In the genomic region with DNA sequence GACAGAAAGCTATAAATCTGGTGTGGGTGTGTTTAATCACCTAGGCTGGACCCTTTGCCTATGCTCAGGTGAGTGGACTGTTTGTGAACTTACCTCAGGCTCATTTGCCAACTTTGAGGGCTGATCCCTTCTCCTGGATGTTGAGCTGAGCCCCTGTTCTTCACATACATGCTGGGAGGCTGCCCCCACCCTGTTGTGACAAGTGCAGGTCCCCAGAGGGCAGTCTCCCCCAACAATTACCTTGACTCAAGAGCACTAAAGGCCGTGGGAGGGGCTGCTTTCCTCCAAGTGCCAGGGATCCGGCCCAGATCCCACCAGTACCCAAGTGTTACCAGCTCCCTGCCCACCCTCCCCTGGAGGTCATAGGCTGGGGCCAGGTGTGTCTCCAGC, we compare ENCODE assay signal across 12 mouse cellular contexts. TPM values are rescaled to one million over a fixed set of nuclear protein-coding genes. Genes with fewer than 3 reads are reported as not detected.
A peak's percentile ranks its signal among the peaks of the same experiment; 100 is the strongest.
DNase-seq lines count a peak whose midpoint lies in the region; ATAC-seq and TF ChIP-seq lines count a peak whose summit lies in the region.
"Had no signal": no experiment of that assay in that cellular context is flagged by ENCODE, and none has a peak within 500 bp of the region (broad histone marks: within the 10 kb centered on the region; RNA-seq: fewer than 3 reads in every experiment).

No protein-coding gene starts in this region.

- no peaks in the 10 kb centered on the region for H3K9me3 ChIP-seq in midbrain, embryonic 11.5 days (ENCODE audit: control insufficient read depth, low read length)
- H3K9me3 ChIP-seq: embryonic facial prominence, embryonic 12.5 days; heart, embryonic 12.5 days; liver, embryonic 15.5 days had no signal

- WGBS in thymus, adult 2 months, result 13% methylated on average over 2 of the region's 2 CpGs
- 43% methylated on average over 2 of the region's 2 CpGs for WGBS in midbrain, embryonic 11.5 days

- H3K9ac ChIP-seq in midbrain, embryonic 11.5 days (ENCODE audit: low read length), result no peak overlapping the region
- H3K9ac ChIP-seq: embryonic facial prominence, embryonic 12.5 days; heart, embryonic 12.5 days; liver, embryonic 15.5 days had no signal

- H3K27me3 ChIP-seq in thymus, adult 2 months (ENCODE audit: control insufficient read depth, insufficient read depth, low read length), result peaks cover 5% of the 10 kb centered on the region; the same call in 1 of the 2 replicates
- peaks cover 10% of the 10 kb centered on the region for H3K27me3 ChIP-seq in midbrain, embryonic 11.5 days (ENCODE audit: control insufficient read depth, insufficient read depth, low read length)

- peak; percentile 16; the same call in 1 of the 2 replicates for TF ChIP-seq CTCF in gastrocnemius, adult 2 months (IDR thresholded peaks at IDR 0.05)
- no peak; the same call in 1 of the 2 replicates for TF ChIP-seq CTCF in thymus, adult 2 months (IDR thresholded peaks at IDR 0.05; ENCODE audit: borderline replicate concordance, control insufficient read depth, extremely low read depth, insufficient read depth, low read length, poor library complexity)

- 0 out of 2 replicates have a peak, but pooled peaks cover 8% of the 10 kb centered on the region for H3K4me1 ChIP-seq in thymus, adult 2 months (replicated peaks; ENCODE audit: control insufficient read depth, insufficient read depth, low read length)
- H3K4me1 ChIP-seq in midbrain, embryonic 11.5 days (ENCODE audit: control insufficient read depth, insufficient read depth, low read length), result peaks cover 18% of the 10 kb centered on the region

- no peak for TF ChIP-seq POLR2A in thymus, adult 2 months (IDR thresholded peaks at IDR 0.05; ENCODE audit: control insufficient read depth, extremely low read depth, insufficient read depth, low read length, poor library complexity)

- ATAC-seq in midbrain, embryonic 11.5 days (ENCODE audit: low FRiP score), result no peak

- H3K36me3 ChIP-seq in thymus, adult 2 months (ENCODE audit: control insufficient read depth, insufficient read depth, low read length), result peaks cover 19% of the 10 kb centered on the region
- H3K36me3 ChIP-seq in midbrain, embryonic 11.5 days (ENCODE audit: control insufficient read depth, insufficient read depth, low read length), result peaks cover 12% of the 10 kb centered on the region

- intact Hi-C loops in gastrocnemius, adult 2 months (cut with DNase I), result no loop called here

- H3K4me3 ChIP-seq in gastrocnemius, adult 2 months, result no peak overlapping the region
- H3K4me3 ChIP-seq in thymus, adult 2 months (ENCODE audit: control insufficient read depth, insufficient read depth, low read length), result no peak overlapping the region
- H3K4me3 ChIP-seq in midbrain, embryonic 11.5 days (ENCODE audit: low read depth, low read length), result no peak overlapping the region
- H3K4me3 ChIP-seq: embryonic facial prominence, embryonic 12.5 days; heart, embryonic 12.5 days; liver, embryonic 15.5 days had no signal

- no peak overlapping the region for H3K27ac ChIP-seq in gastrocnemius, adult 2 months
- no peak overlapping the region for H3K27ac ChIP-seq in thymus, adult 2 months (ENCODE audit: control insufficient read depth, insufficient read depth, low read length)
- H3K27ac ChIP-seq in midbrain, embryonic 11.5 days (ENCODE audit: low read depth, low read length), result peak overlapping the region; percentile 44
- H3K27ac ChIP-seq: embryonic facial prominence, embryonic 12.5 days; liver, embryonic 15.5 days had no signal

- no peak overlapping the region for H3K4me2 ChIP-seq in midbrain, embryonic 11.5 days
- H3K4me2 ChIP-seq: embryonic facial prominence, embryonic 12.5 days; heart, embryonic 12.5 days; liver, embryonic 15.5 days had no signal

- DNase-seq in gastrocnemius, adult 2 months, result no peak
- DNase-seq in gastrocnemius, adult 18-20 months (ENCODE audit: low spot score), result no peak
- DNase-seq in thymus, adult 2 months, result peak; percentile 51
- no peak for DNase-seq in thymus, adult 18-20 months
- no peak for DNase-seq in midbrain, embryonic 11.5 days (ENCODE audit: low spot score, missing footprints)
- no peak for DNase-seq in adrenal gland, postnatal 25 days
- DNase-seq in urinary bladder, adult 18-20 months (ENCODE audit: low spot score in 2 of 2), result no peak
- DNase-seq in cerebellum, postnatal 14 days, result no peak
- DNase-seq: adrenal gland, postnatal 36 days had no signal

RNA-seq across cellular contexts. Expression of a gene that starts 2.5 kb away (rescaled TPM):
- total RNA-seq in gastrocnemius, adult 2 months (2021), result under 1 TPM in 1 of 2 experiments, not detected in 1; 0.17 TPM
- total RNA-seq in gastrocnemius, adult 18-20 months (2021), result under 1 TPM; 0.05 to 0.07 TPM
- polyA plus RNA-seq in thymus, adult 2 months (2012; rRNA removed), result 4.3 and 5.1 TPM in 2 replicates
- polyA plus RNA-seq in midbrain, embryonic 11.5 days (2014; fragmentation: Nextera tagmentation; extraction: Ambion mirVana), result 10.0 and 13.1 TPM in 2 replicates
- 0.43 and 1.2 TPM in 2 replicates for total RNA-seq in adrenal gland, postnatal 25 days (2021)
- polyA plus RNA-seq: liver, embryonic 15.5 days had no signal

RNA-seq across cellular contexts. Expression of a gene that starts 11.1 kb away (rescaled TPM):
- total RNA-seq in gastrocnemius, adult 2 months (2021), result 10 to 100 TPM; 38.3 to 44.8 TPM
- 10 to 100 TPM; 41.0 to 45.8 TPM for total RNA-seq in gastrocnemius, adult 18-20 months (2021)
- 332 and 337 TPM in 2 replicates for polyA plus RNA-seq in thymus, adult 2 months (2012; rRNA removed)
- polyA plus RNA-seq in midbrain, embryonic 11.5 days (2014; fragmentation: Nextera tagmentation; extraction: Ambion mirVana), result 40.4 and 44.5 TPM in 2 replicates
- total RNA-seq in adrenal gland, postnatal 25 days (2021), result 120 and 128 TPM in 2 replicates

RNA-seq across cellular contexts. Expression of a gene that starts 14.9 kb away (rescaled TPM):
- total RNA-seq in gastrocnemius, adult 2 months (2021), result 1 to 10 TPM in 1 of 2 experiments, under 1 TPM in 1; 0.97 to 1.2 TPM
- total RNA-seq in gastrocnemius, adult 18-20 months (2021), result under 1 TPM; 0.71 to 0.78 TPM
- 84.3 and 87.2 TPM in 2 replicates for polyA plus RNA-seq in thymus, adult 2 months (2012; rRNA removed)
- polyA plus RNA-seq in midbrain, embryonic 11.5 days (2014; fragmentation: Nextera tagmentation; extraction: Ambion mirVana), result 0.37 and 0.43 TPM in 2 replicates
- 0.85 and 1.4 TPM in 2 replicates for total RNA-seq in adrenal gland, postnatal 25 days (2021)

RNA-seq across cellular contexts. Expression of a gene that starts 29.6 kb away (rescaled TPM):
- total RNA-seq in gastrocnemius, adult 2 months (2021), result 100 to 1,000 TPM; 207 to 215 TPM
- total RNA-seq in gastrocnemius, adult 18-20 months (2021), result 100 to 1,000 TPM; 232 to 244 TPM
- polyA plus RNA-seq in thymus, adult 2 months (2012; rRNA removed), result 26.3 and 26.7 TPM in 2 replicates
- polyA plus RNA-seq in midbrain, embryonic 11.5 days (2014; fragmentation: Nextera tagmentation; extraction: Ambion mirVana), result 6.6 and 6.9 TPM in 2 replicates
- 100 and 129 TPM in 2 replicates for total RNA-seq in adrenal gland, postnatal 25 days (2021)

RNA-seq across cellular contexts. Expression of a gene that starts 39.0 kb away (rescaled TPM):
- under 1 TPM; 0.26 to 0.53 TPM for total RNA-seq in gastrocnemius, adult 2 months (2021)
- total RNA-seq in gastrocnemius, adult 18-20 months (2021), result under 1 TPM; 0.53 to 0.57 TPM
- polyA plus RNA-seq in thymus, adult 2 months (2012; rRNA removed), result 9.5 and 10.6 TPM in 2 replicates
- 1.1 and 1.4 TPM in 2 replicates for polyA plus RNA-seq in midbrain, embryonic 11.5 days (2014; fragmentation: Nextera tagmentation; extraction: Ambion mirVana)
- 0.61 TPM in 1 of 2 replicates, not detected in the other for total RNA-seq in adrenal gland, postnatal 25 days (2021)
